Mouse (Mus musculus) c-Kit-positive CD71-negative TER-119-negative erythroid progenitor cells, embryonic 14.5 days (primary cell): Measurements from ENCODE around the gene Cdkn1a.

Experiments used
- DNase-seq: peaks from one replicate; pipeline ENCODE4 v3.0.0-alpha.2; 2013; ENCODE audit warnings: low read depth

Gene Cdkn1a

GRCm38 (mm10) chr17:29117006-29117648, 26.4 kb downstream of the Cdkn1a start:
- no peak for DNase-seq

- no peak for DNase-seq
These were observed 27.3 kb downstream of the Cdkn1a start for GRCm38 (mm10) chr17:29118057-29118456.

- no peak for DNase-seq
These were observed 29.9 kb downstream of the Cdkn1a start for GRCm38 (mm10) chr17:29120666-29121065.

GRCm38 (mm10) chr17:29122817-29123216, 32.0 kb downstream of the Cdkn1a start:
- no peak for DNase-seq

- no peak for DNase-seq
These were observed 32.9 kb downstream of the Cdkn1a start for GRCm38 (mm10) chr17:29123578-29124174.

GRCm38 (mm10) chr17:29126561-29126960, 35.8 kb downstream of the Cdkn1a start:
- no peak for DNase-seq

GRCm38 (mm10) chr17:29129341-29129740, 38.6 kb downstream of the Cdkn1a start:
- DNase-seq: no peak

- no peak for DNase-seq
These were observed 44.3 kb downstream of the Cdkn1a start for GRCm38 (mm10) chr17:29135066-29135465.

- no peak for DNase-seq
These were observed 45.5 kb downstream of the Cdkn1a start for GRCm38 (mm10) chr17:29136236-29136635.

GRCm38 (mm10) chr17:29137906-29138305, 47.1 kb downstream of the Cdkn1a start:
- no peak for DNase-seq

- DNase-seq: no peak
These were observed 50.8 kb downstream of the Cdkn1a start for GRCm38 (mm10) chr17:29141577-29141976.

GRCm38 (mm10) chr17:29143266-29143665, 52.5 kb downstream of the Cdkn1a start:
- no peak for DNase-seq

- DNase-seq: no peak
These were observed 54.3 kb downstream of the Cdkn1a start for GRCm38 (mm10) chr17:29145101-29145500.

GRCm38 (mm10) chr17:29147273-29147672, 56.5 kb downstream of the Cdkn1a start:
- DNase-seq: no peak

- no peak for DNase-seq
These were observed 57.0 kb downstream of the Cdkn1a start for GRCm38 (mm10) chr17:29147773-29148172.

- DNase-seq: no peak
These were observed 59.0 kb downstream of the Cdkn1a start for GRCm38 (mm10) chr17:29149766-29150165.
